Mouse (Mus musculus) embryonic fibroblast, embryonic 13.5 days (primary cell): Measurements from ENCODE around the gene Sdhaf3.

Source experiments
- CTCF ChIP-seq: IDR thresholded peaks from 2 replicates; pipeline ENCODE4 v1.5.1; 2011; ENCODE audit warnings: mild to moderate bottlenecking, control low read depth, low read length, moderate library complexity, borderline replicate concordance; ENCODE audit not compliant: insufficient read depth
- POLR2A ChIP-seq: IDR thresholded peaks from 2 replicates; pipeline ENCODE4 v1.6.1; 2011; ENCODE audit warnings: low read depth, mild to moderate bottlenecking, control low read depth, low read length, moderate library complexity

DNA sequence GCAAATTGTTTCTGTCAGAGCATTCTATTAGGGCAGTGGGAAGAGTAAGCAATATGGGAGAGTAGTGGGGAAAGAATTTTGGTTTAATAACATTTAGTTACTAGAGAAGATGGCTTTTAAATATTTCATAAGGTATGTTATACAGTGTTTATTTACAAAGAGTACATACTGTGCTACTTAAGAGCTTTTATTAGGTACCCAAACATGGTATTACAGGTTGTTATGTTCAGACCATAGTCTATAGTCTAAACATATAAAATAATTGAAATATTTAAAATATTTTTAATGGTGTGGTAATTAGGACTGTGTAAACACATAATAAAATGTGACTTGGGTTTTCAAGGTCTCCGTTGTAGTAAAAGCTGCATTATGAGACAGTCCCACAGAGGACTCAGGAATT lies 41.5 kb upstream of the Sdhaf3 start:
- no peak for TF ChIP-seq CTCF
- no peak for TF ChIP-seq POLR2A
